Mouse (Mus musculus) hindbrain, postnatal 0 days (tissue): Measurements from ENCODE around the gene Hpd. TPM values are rescaled to one million over a fixed set of nuclear protein-coding genes. Genes with fewer than 3 reads are reported as not detected.

ENCODE experiments used
- ATAC-seq: fragments of 200-750 bp; cut with Nextera tagmentation; 2 replicates; pipeline ENCODE4 v1.8.0; 2017; ENCODE audit warnings: mild to moderate bottlenecking, moderate TSS enrichment, moderate library complexity
- DNase-seq: peaks from one replicate; pipeline ENCODE4 v3.0.0-alpha.2; 2015; ENCODE audit warnings: low spot score
- H3K27ac ChIP-seq: fragments of 300-500 bp; sonication (generic); 2 replicates; pipeline ENCODE4 v1.5.1; 2014; ENCODE audit warnings: mild to moderate bottlenecking
- H3K27me3 ChIP-seq: fragments of 300-500 bp; sonication (generic); 2 replicates; pipeline ENCODE4 v1.6.1; 2014; ENCODE audit warnings: low read length, mixed read lengths; ENCODE audit not compliant: insufficient read depth
- H3K36me3 ChIP-seq: fragments of 300-500 bp; sonication (generic); 2 replicates; pipeline ENCODE4 v1.6.1; 2014; ENCODE audit warnings: low read length, mixed read lengths; ENCODE audit not compliant: insufficient read depth
- H3K4me1 ChIP-seq: fragments of 300-500 bp; sonication (generic); 2 replicates; pipeline ENCODE4 v1.6.1; 2014; ENCODE audit warnings: antibody characterized with exemption, low read length, mixed read lengths; ENCODE audit not compliant: insufficient read depth
- H3K4me2 ChIP-seq: fragments of 300-500 bp; sonication (generic); 2 replicates; pipeline ENCODE4 v1.6.1; 2014; ENCODE audit warnings: low read depth, mild to moderate bottlenecking, low read length, moderate library complexity, mixed read lengths
- H3K4me3 ChIP-seq: fragments of 300-500 bp; sonication (generic); 2 replicates; pipeline ENCODE4 v1.5.1; 2014; ENCODE audit warnings: low read length
- H3K9ac ChIP-seq: fragments of 300-500 bp; sonication (generic); replicated peaks from 2 replicates; pipeline ENCODE4 v1.6.1; 2014; ENCODE audit warnings: mild to moderate bottlenecking, low read length, moderate library complexity, mixed read lengths
- H3K9me3 ChIP-seq: fragments of 300-500 bp; sonication (generic); 2 replicates; pipeline ENCODE4 v1.6.1; 2016; ENCODE audit warnings: low read length, mixed read lengths
- CTCF ChIP-seq: IDR thresholded peaks from 2 replicates; pipeline ENCODE4 v1.5.1; 2016; ENCODE audit warnings: antibody characterized with exemption, control low read depth, low read depth
- WGBS: fragments of 180-500 bp; shearing (Covaris S2); extraction: QIAGEN DNeasy Blood & Tissue Kit; methylation state at CpG from one replicate; pipeline ENCODE4 v1.1.7; 2014; 5-methylcytosine and 5-hydroxymethylcytosine counted together
- polyA plus RNA-seq: library from polyadenylated mRNA; unstranded; fragments of >200 nt; fragmentation: Nextera tagmentation; extraction: Ambion mirVana; gene quantifications from 2 replicates; pipeline ENCODE4 v1.2.1, GENCODE M21; 2015
- total RNA-seq: library from RNA; depleted of rRNA; stranded (reverse); fragments of >200 nt; gene quantifications from 2 replicates; pipeline ENCODE4 v1.2.3, GENCODE M21; 2014

Hpd gene
- total and polyA plus RNA-seq, 2 experiments from 2014 or later: not detected

GRCm38 (mm10) chr5:123198523-123198922, 16.0 kb upstream of the Hpd start:
- H3K9ac ChIP-seq: no peak overlapping the region
- ATAC-seq (no peak), DNase-seq (no peak)
- no peak overlapping the region for H3K4me2 ChIP-seq
- H3K27me3 ChIP-seq: no peaks in the 10 kb centered on the region
- H3K36me3 ChIP-seq: no peaks in the 10 kb centered on the region
- 89% methylated on average over 4 of the region's 4 CpGs for WGBS
- no peak overlapping the region for H3K4me3 ChIP-seq
- no peak overlapping the region for H3K27ac ChIP-seq
- no peaks in the 10 kb centered on the region for H3K9me3 ChIP-seq
- H3K4me1 ChIP-seq: no peaks in the 10 kb centered on the region
- TF ChIP-seq CTCF: no peak

GRCm38 (mm10) chr5:123196746-123197145, 14.2 kb upstream of the Hpd start:
- TF ChIP-seq CTCF: no peak
- WGBS: 69% methylated on average over 4 of the region's 4 CpGs
- DNase-seq: no peak
- Histone ChIP-seq H3K9ac (no peak overlapping the region), H3K4me3 (no peak overlapping the region), H3K27me3 (no peaks in the 10 kb centered on the region), H3K4me2 (no peak overlapping the region), H3K36me3 (no peaks in the 10 kb centered on the region), H3K27ac (no peak overlapping the region), H3K4me1 (peaks cover 4% of the 10 kb centered on the region; the same call in 1 of the 2 replicates), H3K9me3 (no peaks in the 10 kb centered on the region)
- no peak for ATAC-seq

GRCm38 (mm10) chr5:123195500-123196000, 13.0 kb upstream of the Hpd start:
- no peak for TF ChIP-seq CTCF
- Histone ChIP-seq H3K36me3 (no peaks in the 10 kb centered on the region), H3K4me3 (no peak overlapping the region), H3K9me3 (no peaks in the 10 kb centered on the region), H3K27me3 (no peaks in the 10 kb centered on the region), H3K4me1 (peaks cover 4% of the 10 kb centered on the region; the same call in 1 of the 2 replicates), H3K27ac (no peak overlapping the region), H3K9ac (no peak overlapping the region), H3K4me2 (no peak overlapping the region)
- 90% methylated on average over 16 of the region's 16 CpGs for WGBS
- DNase-seq (no peak), ATAC-seq (no peak)

GRCm38 (mm10) chr5:123194856-123195255, 12.3 kb upstream of the Hpd start:
- H3K9me3 ChIP-seq: no peaks in the 10 kb centered on the region
- no peak for ATAC-seq
- H3K9ac ChIP-seq: no peak overlapping the region
- WGBS: 90% methylated on average over 6 of the region's 6 CpGs
- no peak for TF ChIP-seq CTCF
- H3K4me3 ChIP-seq: no peak overlapping the region
- no peaks in the 10 kb centered on the region for H3K36me3 ChIP-seq
- H3K27me3 ChIP-seq: no peaks in the 10 kb centered on the region
- no peak overlapping the region for H3K27ac ChIP-seq
- no peak for DNase-seq
- peaks cover 4% of the 10 kb centered on the region; the same call in 1 of the 2 replicates for H3K4me1 ChIP-seq
- no peak overlapping the region for H3K4me2 ChIP-seq

- H3K4me1 ChIP-seq: peaks cover 4% of the 10 kb centered on the region; the same call in 1 of the 2 replicates
- H3K27me3 ChIP-seq: no peaks in the 10 kb centered on the region
- ATAC-seq (no peak), DNase-seq (no peak)
- 79% methylated on average over 5 of the region's 5 CpGs for WGBS
- H3K4me2 ChIP-seq: no peak overlapping the region
- no peak for TF ChIP-seq CTCF
- no peak overlapping the region for H3K9ac ChIP-seq
- no peak overlapping the region for H3K27ac ChIP-seq
- H3K9me3 ChIP-seq: no peaks in the 10 kb centered on the region
- H3K36me3 ChIP-seq: no peaks in the 10 kb centered on the region
- no peak overlapping the region for H3K4me3 ChIP-seq
Measured at GRCm38 (mm10) chr5:123193436-123193835, 10.9 kb upstream of the Hpd start.

GRCm38 (mm10) chr5:123192606-123193150, 10.2 kb upstream of the Hpd start:
- Histone ChIP-seq H3K4me3 (no peak overlapping the region), H3K27ac (no peak overlapping the region), H3K36me3 (no peaks in the 10 kb centered on the region), H3K4me2 (no peak overlapping the region), H3K9ac (no peak overlapping the region), H3K9me3 (no peaks in the 10 kb centered on the region), H3K4me1 (peaks cover 4% of the 10 kb centered on the region; the same call in 1 of the 2 replicates), H3K27me3 (no peaks in the 10 kb centered on the region)
- TF ChIP-seq CTCF: no peak
- DNase-seq (peak; percentile 36), ATAC-seq (no peak)
- WGBS: 51% methylated on average over 9 of the region's 9 CpGs

GRCm38 (mm10) chr5:123191427-123191826, 8.9 kb upstream of the Hpd start:
- Histone ChIP-seq H3K9ac (no peak overlapping the region), H3K36me3 (no peaks in the 10 kb centered on the region), H3K4me3 (no peak overlapping the region), H3K4me1 (peaks cover 4% of the 10 kb centered on the region; the same call in 1 of the 2 replicates), H3K27me3 (no peaks in the 10 kb centered on the region), H3K4me2 (no peak overlapping the region), H3K9me3 (no peaks in the 10 kb centered on the region), H3K27ac (no peak overlapping the region)
- DNase-seq: peak; percentile 16
- TF ChIP-seq CTCF: no peak
- ATAC-seq: no peak
- 63% methylated on average over 6 of the region's 6 CpGs for WGBS
